Mouse (Mus musculus) CD8-positive naive resting alpha-beta T cell, adult 57 days (primary cell): ENCODE data around the gene Ticrr. TPM values are rescaled to one million over a fixed set of nuclear protein-coding genes. Genes with fewer than 3 reads are reported as not detected.

Experiments
- total RNA-seq: library from RNA; stranded (reverse); gene quantifications from one replicate; pipeline ENCODE4 v1.2.4, GENCODE M21; 2023

Gene Ticrr
- total RNA-seq, result 0.77 TPM

DNA sequence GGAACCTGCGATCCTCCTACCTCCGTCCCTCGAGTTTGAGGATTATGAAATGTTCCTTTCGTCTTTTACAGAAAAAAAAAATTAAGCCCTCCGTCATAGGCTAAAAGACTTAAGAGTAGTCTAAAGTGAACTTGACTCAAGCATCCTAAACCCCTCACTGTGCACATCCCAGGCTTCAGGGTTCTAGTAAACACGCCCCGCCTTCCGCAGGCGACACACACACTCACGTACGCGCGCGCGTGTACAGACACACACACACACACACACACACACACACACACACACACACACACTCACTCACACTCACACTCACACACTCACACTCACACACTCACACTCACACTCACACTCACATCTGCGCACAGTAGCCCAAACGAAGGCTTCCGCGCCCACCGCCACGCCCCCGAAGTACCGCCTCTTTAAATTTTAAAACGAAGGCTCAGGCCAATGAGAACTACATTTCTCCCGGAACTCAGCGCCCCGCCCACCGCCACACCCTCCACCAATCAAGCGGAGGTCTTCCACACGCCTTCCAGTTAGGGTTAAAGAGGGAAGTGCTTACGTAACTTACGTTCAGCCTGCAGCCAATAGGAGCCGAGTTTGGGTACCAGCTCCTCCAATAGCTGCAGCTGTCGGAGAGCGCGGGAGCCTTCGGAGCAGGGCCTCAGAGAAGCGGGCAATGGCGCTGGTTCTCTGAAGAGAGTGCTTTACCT is at the start of gene Ticrr:
Ticrr (plus strand) TSS at position 619 of the 713 bp plus-strand sequence.

DNA sequence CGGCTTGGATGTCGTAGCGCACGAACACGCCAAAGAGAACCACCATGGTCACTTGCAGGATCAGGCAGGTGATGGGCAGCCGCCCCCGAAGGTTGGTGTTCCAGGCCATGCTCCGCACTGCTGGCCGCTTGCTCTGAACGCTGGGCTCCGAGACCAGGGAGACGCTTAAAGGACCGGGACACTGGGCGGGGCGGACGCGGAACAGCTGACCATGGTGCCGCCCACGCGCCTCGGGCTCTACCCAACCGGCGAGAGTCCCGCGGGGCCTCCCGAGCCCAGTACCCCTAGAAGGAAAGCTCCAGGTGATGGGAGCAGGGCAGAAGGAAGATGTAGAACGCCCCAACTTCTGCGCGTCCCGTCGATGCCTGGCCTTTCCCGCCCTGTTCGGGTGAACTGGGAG is 42.6 kb upstream of the Ticrr start, which contains the start of gene Rhcg:
Rhcg (minus strand) TSS at position 240 of the 400 bp plus-strand sequence.

DNA sequence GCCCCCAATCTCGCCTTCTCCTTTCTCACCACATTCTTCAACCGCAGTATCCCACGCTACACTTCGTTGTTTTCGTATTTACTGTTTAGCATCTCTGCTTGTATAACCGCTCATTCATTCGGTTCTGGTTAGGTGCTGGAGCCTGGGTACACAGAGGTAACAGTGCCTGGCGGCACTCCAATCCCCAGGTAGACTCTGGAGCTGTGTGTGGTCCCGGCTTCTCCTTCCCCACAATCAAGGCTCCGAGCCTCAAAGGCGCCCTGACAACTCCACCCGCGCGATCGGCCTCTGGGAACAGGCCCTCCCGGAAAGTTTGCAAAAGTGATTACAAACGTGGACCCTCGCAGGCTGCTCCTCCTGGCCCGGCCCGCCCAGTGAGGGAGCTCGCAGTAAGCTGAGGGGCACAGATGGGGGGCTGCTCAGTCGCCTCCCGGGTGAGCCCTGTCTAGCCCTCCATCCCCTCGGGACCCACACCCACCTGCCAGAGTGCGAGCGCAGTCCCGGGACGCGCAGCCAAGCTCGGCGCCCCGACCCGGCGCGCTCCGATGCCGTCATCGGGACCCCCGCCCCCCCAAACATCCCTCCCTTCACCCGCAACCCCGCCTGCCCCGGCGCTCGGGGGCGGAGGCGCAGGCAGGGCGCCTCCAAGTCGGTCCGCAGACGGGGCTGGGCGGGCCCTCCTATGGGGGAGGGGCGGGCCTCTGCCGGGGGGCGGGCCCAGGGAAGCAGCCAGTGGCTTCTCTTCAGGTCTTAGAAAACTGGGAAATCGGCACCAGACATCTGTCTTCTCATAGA is 55.4 kb downstream of the Ticrr start, which contains the start of gene Kif7:
Kif7 (minus strand) TSS at position 534 of the 795 bp plus-strand sequence.

DNA sequence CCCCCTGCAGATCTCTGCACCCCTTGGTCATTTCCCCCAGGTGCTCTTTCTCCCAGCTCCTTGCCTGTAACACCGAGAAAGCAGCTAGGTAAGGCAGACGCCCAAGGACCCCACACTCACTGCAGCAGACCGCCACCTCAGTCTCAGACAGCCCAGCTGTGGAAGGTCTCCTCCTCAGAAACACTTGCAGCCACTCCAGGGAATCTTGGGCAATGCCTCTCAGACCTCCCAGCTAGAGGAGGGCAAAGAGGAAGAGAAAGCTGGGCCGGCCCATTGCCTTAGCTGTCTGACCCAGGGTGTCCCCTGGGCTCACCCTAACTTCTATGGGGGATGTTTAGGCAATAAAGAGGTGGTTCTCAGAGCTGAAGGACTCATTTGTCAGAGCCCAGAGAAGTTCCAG is 72.6 kb downstream of the Ticrr start, which contains the start of gene Plin1:
Plin1 (minus strand) TSS at position 282 of the 400 bp plus-strand sequence.

DNA sequence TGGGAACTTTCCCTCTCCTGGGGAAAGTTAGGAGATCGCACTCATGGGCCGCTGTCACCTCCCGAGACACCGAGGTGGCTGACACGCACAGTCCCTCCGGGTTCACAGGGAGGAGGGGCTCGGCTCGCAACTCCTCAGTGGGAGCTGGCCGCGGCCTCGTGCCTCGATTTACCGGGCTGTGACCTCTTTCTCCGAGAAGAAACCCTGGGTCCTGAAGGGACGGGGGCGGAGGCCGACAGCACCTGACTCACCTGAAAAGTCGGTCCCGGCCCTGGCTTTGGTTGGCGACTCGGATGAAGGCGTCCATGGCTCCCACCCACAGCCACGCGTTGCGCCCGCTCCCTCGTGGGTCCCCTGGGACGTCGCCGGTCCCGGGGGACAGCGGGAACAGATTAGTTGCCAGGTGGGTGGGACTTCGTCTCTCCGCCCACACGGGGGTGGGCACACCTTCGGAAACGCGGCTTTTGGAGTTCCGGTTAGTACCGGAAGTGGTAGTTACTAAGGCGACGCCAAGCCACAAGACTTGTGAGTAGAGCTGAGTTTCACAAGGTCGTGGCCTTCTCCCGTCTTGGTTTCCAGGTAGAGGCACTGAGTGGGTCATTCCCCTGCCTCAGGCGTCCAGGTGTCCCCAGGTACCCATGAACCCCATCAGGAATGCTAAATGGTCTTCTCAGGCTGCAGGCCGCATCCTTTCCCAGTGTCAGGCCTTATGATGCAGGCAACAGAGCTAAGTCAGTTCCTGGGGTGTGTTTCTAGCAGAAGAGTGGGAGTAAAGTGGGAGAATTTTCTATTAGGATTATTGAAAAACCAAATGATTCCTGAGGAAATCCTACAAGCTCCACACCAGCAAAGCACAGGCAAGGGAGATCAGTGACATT is 82.9 kb downstream of the Ticrr start, which contains the start of the genes Pex11a and Wdr93:
Pex11a (minus strand) TSS at position 473 of the 878 bp plus-strand sequence.
Wdr93 (plus strand) TSS at position 505 of the 878 bp plus-strand sequence.

Other genes with a start within 250 kb of the Ticrr start
- gene Polg, start 193.8 kb upstream of the Ticrr start, total RNA-seq, result 120 TPM
- gene Rhcg, start 42.5 kb upstream of the Ticrr start, total RNA-seq, result not detected
- 6.6 TPM for gene Kif7, start 55.5 kb downstream of the Ticrr start, total RNA-seq
- gene Plin1, start 72.7 kb downstream of the Ticrr start, total RNA-seq, result not detected
- 0.73 TPM for gene Pex11a, start 82.9 kb downstream of the Ticrr start, total RNA-seq
- not detected for gene Wdr93, start 83.0 kb downstream of the Ticrr start, total RNA-seq
- gene Mesp1, start 133.6 kb downstream of the Ticrr start, total RNA-seq, result not detected
- not detected for gene Mesp2, start 150.5 kb downstream of the Ticrr start, total RNA-seq
- 0.92 TPM for gene Anpep, start 200.9 kb downstream of the Ticrr start, total RNA-seq